ENCODE assay signal across 26 mouse cellular contexts in the genomic region with DNA sequence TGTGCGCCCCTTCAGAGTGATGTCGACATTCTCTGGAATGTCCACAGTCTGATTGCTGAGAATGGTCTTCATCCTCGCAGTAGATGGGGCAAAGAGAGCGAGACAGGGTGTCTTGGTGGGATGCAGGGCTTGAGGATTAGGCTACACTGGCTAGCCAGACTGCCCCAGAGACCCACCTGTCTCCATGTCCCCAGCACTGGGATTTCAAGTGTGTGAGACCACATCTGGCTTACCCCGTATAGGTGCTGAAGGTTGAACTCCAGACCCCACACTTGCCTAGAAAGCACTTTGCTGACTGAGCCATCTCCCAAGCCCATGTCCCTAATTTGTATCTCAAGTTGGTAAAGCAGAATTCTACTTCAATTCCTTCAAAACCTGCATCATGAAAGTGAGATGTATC.
"Had no signal": no experiment of that assay in that cellular context is flagged by ENCODE, and none has a peak within 500 bp of the region (broad histone marks: within the 10 kb centered on the region; RNA-seq: fewer than 3 reads in every experiment).

No protein-coding gene starts in this region.

- H3K9me3 ChIP-seq: embryonic facial prominence, embryonic 12.5 days; forebrain, embryonic 12.5 days; forebrain, embryonic 13.5 days; forebrain, embryonic 15.5 days had no signal

- H3K4me3 ChIP-seq: embryonic facial prominence, embryonic 10.5 days; embryonic facial prominence, embryonic 12.5 days; embryonic facial prominence, embryonic 13.5 days; embryonic facial prominence, embryonic 15.5 days; erythroblast, embryonic 14.5 days; forebrain, embryonic 10.5 days; forebrain, embryonic 12.5 days; forebrain, embryonic 13.5 days; forebrain, embryonic 15.5 days; gastrocnemius, adult 2 months; heart, adult 2 months had no signal

- H3K4me1 ChIP-seq: embryonic facial prominence, embryonic 10.5 days; embryonic facial prominence, embryonic 12.5 days; embryonic facial prominence, embryonic 13.5 days; embryonic facial prominence, embryonic 15.5 days; forebrain, embryonic 10.5 days; forebrain, embryonic 12.5 days; forebrain, embryonic 13.5 days; forebrain, embryonic 15.5 days had no signal

- H3K27me3 ChIP-seq: embryonic facial prominence, embryonic 12.5 days; embryonic facial prominence, embryonic 13.5 days; embryonic facial prominence, embryonic 15.5 days; forebrain, embryonic 12.5 days; forebrain, embryonic 13.5 days; forebrain, embryonic 15.5 days had no signal

- DNase-seq: cerebellum, adult 2 months; cerebellum, adult 8-10 months; cerebellum, adult 9-10 months; cerebellum, adult 9-11 months; cerebellum, postnatal 10 days; cerebellum, postnatal 14 days; cerebellum, postnatal 25 days; cerebellum, postnatal 36 days; embryo, embryonic 11 days; forebrain, postnatal 0 days; gastrocnemius, adult 2 months; gastrocnemius, postnatal 10 days; gastrocnemius, postnatal 14 days; gastrocnemius, postnatal 25 days; gastrocnemius, postnatal 36 days; heart, adult 18-20 months; heart, adult 2 months had no signal

- H3K36me3 ChIP-seq: embryonic facial prominence, embryonic 10.5 days; embryonic facial prominence, embryonic 12.5 days; embryonic facial prominence, embryonic 13.5 days; embryonic facial prominence, embryonic 15.5 days; forebrain, embryonic 10.5 days; forebrain, embryonic 12.5 days; forebrain, embryonic 15.5 days had no signal

- H3K27ac ChIP-seq: embryonic facial prominence, embryonic 10.5 days; embryonic facial prominence, embryonic 12.5 days; embryonic facial prominence, embryonic 13.5 days; embryonic facial prominence, embryonic 15.5 days; forebrain, embryonic 10.5 days; forebrain, embryonic 12.5 days; forebrain, embryonic 13.5 days; forebrain, embryonic 15.5 days; gastrocnemius, adult 2 months; heart, adult 2 months had no signal
